Mouse (Mus musculus) heart, adult 2 months (tissue): Measurements from ENCODE around the gene Gpr157. TPM values are rescaled to one million over a fixed set of nuclear protein-coding genes. Genes with fewer than 3 reads are reported as not detected.

Source experiments
- DNase-seq, 2 experiments: peaks; one replicate each; pipeline ENCODE4 v3.0.0; 2021
- H3K27ac ChIP-seq: fragments of 200-600 bp; 2 replicates; pipeline ENCODE4 v1.8.1; 2022
- H3K27me3 ChIP-seq: fragments of 200-500 bp; 2 replicates; pipeline ENCODE4 v1.6.1; 2012; ENCODE audit warnings: mild to moderate bottlenecking, low read length, inconsistent platforms, mixed read lengths; ENCODE audit not compliant: control insufficient read depth, insufficient read depth
- H3K36me3 ChIP-seq: fragments of 200-500 bp; 2 replicates; pipeline ENCODE4 v1.6.1; 2012; ENCODE audit warnings: low read length, inconsistent platforms; ENCODE audit not compliant: control insufficient read depth, insufficient read depth
- H3K4me1 ChIP-seq: fragments of 200-500 bp; 2 replicates; pipeline ENCODE4 v1.6.1; 2011; ENCODE audit warnings: low read length; ENCODE audit not compliant: control insufficient read depth, insufficient read depth
- H3K4me3 ChIP-seq: fragments of 200-600 bp; 2 replicates; pipeline ENCODE4 v1.8.1; 2022
- H3K79me2 ChIP-seq: fragments of 200-500 bp; replicated peaks from 2 replicates; pipeline ENCODE4 v1.6.1; 2012; ENCODE audit warnings: mild to moderate bottlenecking, inconsistent platforms, low read length, moderate library complexity, mixed read lengths; ENCODE audit not compliant: control insufficient read depth, insufficient read depth
- H3K9ac ChIP-seq: fragments of 200-500 bp; 2 replicates; pipeline ENCODE4 v1.6.1; 2012; ENCODE audit warnings: low read depth, mild to moderate bottlenecking, control low read depth, inconsistent platforms, low read length, mixed read lengths
- CTCF ChIP-seq: fragments of 200-600 bp; IDR thresholded peaks from 2 replicates; pipeline ENCODE4 v1.8.1; 2022; ENCODE audit warnings: antibody characterized with exemption, mild to moderate bottlenecking, moderate library complexity
- EP300 ChIP-seq: fragments of 200-500 bp; IDR thresholded peaks from 2 replicates; pipeline ENCODE4 v1.6.1; 2011; ENCODE audit warnings: low read depth, low read length, control low read depth; ENCODE audit not compliant: insufficient read depth
- POLR2A ChIP-seq: fragments of 200-500 bp; IDR thresholded peaks from 2 replicates; pipeline ENCODE4 v1.6.1; 2011; ENCODE audit warnings: mild to moderate bottlenecking, low read depth, low read length, control low read depth; ENCODE audit not compliant: insufficient read depth
- WGBS: fragments of 180-500 bp; shearing (Covaris S2); methylation state at CpG from one replicate; pipeline ENCODE4 v1.1.7; 2018; 5-methylcytosine and 5-hydroxymethylcytosine counted together
- intact Hi-C: fragments of 180-260 bp; cut with DNase I; formaldehyde crosslinking; loops from one replicate; pipeline ENCODE4 v1.15.1; 2025
- polyA plus RNA-seq: library from polyadenylated mRNA; depleted of rRNA; stranded (reverse); fragments of >200 nt; gene quantifications from 2 replicates; pipeline ENCODE4 v1.2.3, GENCODE M21; 2012
- total RNA-seq, 2 experiments: library from RNA; stranded (reverse); gene quantifications; 2 replicates each; pipeline ENCODE4 v1.2.3; 2021

Gpr157 gene
- total and polyA plus RNA-seq, 3 experiments: 21.8 to 42.4 (median 34.2) TPM

GRCm38 (mm10) chr4:150094463-150094789 is 7.3 kb downstream of the Gpr157 start:
- H3K9ac ChIP-seq: no peak overlapping the region
- intact Hi-C loops: loop anchor here (5.0 kb wide), 1 partner anchor 317 kb away; no protein-coding TSS in a partner anchor

DNA sequence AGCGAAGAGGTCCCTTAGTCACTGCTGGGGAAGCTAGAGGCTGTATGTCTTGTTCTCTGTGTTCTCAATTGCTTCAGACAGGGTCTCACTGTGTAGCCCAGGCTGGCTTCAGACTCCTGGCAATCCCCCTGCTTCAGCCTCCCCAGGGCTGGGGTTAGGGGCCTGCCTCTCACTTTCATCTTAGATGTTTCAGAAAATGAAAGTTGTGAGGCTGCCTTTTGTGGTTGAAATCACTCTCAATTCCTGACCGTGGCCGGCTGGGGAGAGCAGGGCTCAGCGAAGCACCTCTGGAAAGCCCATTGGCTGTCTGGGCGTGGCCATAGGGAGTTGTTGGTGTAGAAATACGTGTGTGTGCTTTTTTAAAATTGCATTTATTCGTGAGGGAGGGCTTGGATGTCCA is 9.1 kb downstream of the Gpr157 start:
- Histone ChIP-seq H3K4me1 (peaks cover 2% of the 10 kb centered on the region; the same call in 1 of the 2 replicates), H3K27ac (no peak overlapping the region), H3K79me2 (peaks cover 3% of the 10 kb centered on the region; the same call in 1 of the 2 replicates), H3K9ac (no peak overlapping the region), H3K27me3 (no peaks in the 10 kb centered on the region), H3K36me3 (no peaks in the 10 kb centered on the region), H3K4me3 (no peak overlapping the region)
- no peak for DNase-seq
- WGBS: 69% methylated on average over 7 of the region's 7 CpGs
- intact Hi-C loops: no loop called here
- no peak for TF ChIP-seq POLR2A
- no peak for TF ChIP-seq CTCF
- TF ChIP-seq EP300: no peak

More at GRCm38 (mm10) chr4:150094463-150094789, 7.3 kb downstream of the Gpr157 start:
- TF ChIP-seq POLR2A: no peak
- TF ChIP-seq CTCF: no peak
- no peak for TF ChIP-seq EP300
- WGBS: 66% methylated on average over 5 of the region's 5 CpGs
- Histone ChIP-seq H3K79me2 (peaks cover 3% of the 10 kb centered on the region; the same call in 1 of the 2 replicates), H3K36me3 (no peaks in the 10 kb centered on the region), H3K4me3 (no peak overlapping the region), H3K27ac (no peak overlapping the region), H3K27me3 (no peaks in the 10 kb centered on the region), H3K4me1 (peaks cover 2% of the 10 kb centered on the region; the same call in 1 of the 2 replicates)
- no peak for DNase-seq

GRCm38 (mm10) chr4:150097847-150098246 is 10.7 kb downstream of the Gpr157 start:
- peaks cover 3% of the 10 kb centered on the region; the same call in 1 of the 2 replicates for H3K79me2 ChIP-seq

GRCm38 (mm10) chr4:150098880-150099279 is 11.7 kb downstream of the Gpr157 start:
- Histone ChIP-seq H3K27me3 (no peaks in the 10 kb centered on the region), H3K4me3 (no peak overlapping the region), H3K36me3 (no peaks in the 10 kb centered on the region), H3K9ac (no peak overlapping the region), H3K4me1 (no peaks in the 10 kb centered on the region; the same call in 1 of the 2 replicates), H3K79me2 (peaks cover 3% of the 10 kb centered on the region; the same call in 1 of the 2 replicates), H3K27ac (no peak overlapping the region)
- peak; percentile 64 to 68 for DNase-seq
- TF ChIP-seq POLR2A (no peak), EP300 (peak; percentile 87)
- 13% methylated on average over 10 of the region's 10 CpGs for WGBS
- intact Hi-C loops: loop anchor here (1.0 to 2.0 kb wide), 2 partner anchors 64 to 292 kb away; no protein-coding TSS in a partner anchor

More at GRCm38 (mm10) chr4:150097847-150098246, 10.7 kb downstream of the Gpr157 start:
- Histone ChIP-seq H3K27me3 (no peaks in the 10 kb centered on the region), H3K36me3 (no peaks in the 10 kb centered on the region), H3K27ac (no peak overlapping the region), H3K4me1 (peaks cover 2% of the 10 kb centered on the region; the same call in 1 of the 2 replicates), H3K4me3 (no peak overlapping the region), H3K9ac (no peak overlapping the region)
- DNase-seq: no peak
- no peak for TF ChIP-seq EP300
- no peak for TF ChIP-seq CTCF
- no peak for TF ChIP-seq POLR2A
- WGBS: 93% methylated on average over 4 of the region's 4 CpGs
- intact Hi-C loops: loop anchor here (2.0 kb wide), 1 partner anchor 291 kb away; no protein-coding TSS in a partner anchor

- WGBS: 92% methylated on average over 7 of the region's 7 CpGs
Measured at GRCm38 (mm10) chr4:150102822-150103221, 15.7 kb downstream of the Gpr157 start.

DNA sequence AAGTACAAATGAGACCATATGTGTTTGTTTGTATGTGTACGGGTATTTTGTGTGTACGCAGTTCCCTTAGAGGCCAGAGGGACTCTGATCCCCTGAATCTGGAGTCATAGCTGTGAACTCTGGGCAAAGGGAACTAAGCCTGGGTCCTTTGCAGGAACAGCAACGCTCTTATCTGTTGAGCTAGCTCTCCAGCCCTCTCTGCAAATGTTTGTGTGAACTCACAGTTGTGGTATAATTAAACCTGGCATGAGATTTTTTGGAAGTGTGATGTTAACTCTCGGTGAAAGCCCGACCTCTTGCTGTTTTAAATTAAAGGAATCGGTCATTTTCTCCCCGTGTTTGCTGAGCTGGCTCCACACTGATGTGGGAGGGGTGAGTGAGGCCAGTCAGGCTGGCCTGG is 18.5 kb downstream of the Gpr157 start:
- Histone ChIP-seq H3K9ac (no peak overlapping the region), H3K4me3 (no peak overlapping the region), H3K27ac (no peak overlapping the region), H3K27me3 (no peaks in the 10 kb centered on the region), H3K36me3 (no peaks in the 10 kb centered on the region), H3K4me1 (peaks cover 3% of the 10 kb centered on the region), H3K79me2 (no peaks in the 10 kb centered on the region)
- no peak for DNase-seq
- no peak for TF ChIP-seq POLR2A
- TF ChIP-seq EP300: no peak
- TF ChIP-seq CTCF: no peak
- intact Hi-C loops: no loop called here
- 36% methylated on average over 7 of the region's 7 CpGs for WGBS

More at GRCm38 (mm10) chr4:150102822-150103221, 15.7 kb downstream of the Gpr157 start:
- Histone ChIP-seq H3K4me1 (peaks cover 3% of the 10 kb centered on the region), H3K27ac (no peak overlapping the region), H3K4me3 (no peak overlapping the region), H3K36me3 (no peaks in the 10 kb centered on the region), H3K79me2 (no peaks in the 10 kb centered on the region), H3K9ac (no peak overlapping the region), H3K27me3 (no peaks in the 10 kb centered on the region)
- no peak for TF ChIP-seq POLR2A
- TF ChIP-seq EP300: no peak
- no peak for TF ChIP-seq CTCF
- DNase-seq: no peak
- intact Hi-C loops: no loop called here
